11 mouse cellular contexts compared by ENCODE assay signal in the genomic region with DNA sequence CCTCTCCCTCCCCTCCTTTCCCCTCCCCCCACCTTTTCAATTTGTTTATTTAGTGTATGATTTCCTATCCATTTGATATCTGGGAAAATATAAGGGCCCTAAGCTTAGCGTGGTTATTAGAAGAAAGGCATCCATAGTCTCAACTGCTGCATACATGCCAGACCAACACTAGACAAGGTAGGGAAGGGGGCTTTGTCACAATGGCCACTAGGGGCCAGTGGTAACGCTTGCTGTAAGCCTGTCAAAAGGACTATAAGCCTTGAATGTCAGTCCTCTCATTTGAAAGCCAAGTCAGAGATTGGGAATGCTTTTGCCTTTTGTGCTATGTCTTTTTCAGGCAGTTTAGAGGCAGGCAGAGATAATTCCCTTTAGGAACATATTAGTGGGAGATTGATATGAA. TPM values are rescaled to one million over a fixed set of nuclear protein-coding genes. Genes with fewer than 3 reads are reported as not detected.
DNase-seq lines count a peak whose midpoint lies in the region; ATAC-seq and TF ChIP-seq lines count a peak whose summit lies in the region.
"Had no signal": no experiment of that assay in that cellular context is flagged by ENCODE, and none has a peak within 500 bp of the region (broad histone marks: within the 10 kb centered on the region; RNA-seq: fewer than 3 reads in every experiment).

No protein-coding gene starts in this region.

- WGBS in liver, postnatal 0 days (ENCODE audit: insufficient replicate concordance) = 20% methylated on average over 2 of the region's 2 CpGs
- 33% methylated on average over 2 of the region's 2 CpGs for WGBS in liver, embryonic 11.5 days
- WGBS in hindbrain, embryonic 10.5 days = 31% methylated on average over 2 of the region's 2 CpGs

- ATAC-seq in liver, postnatal 0 days = no peak
- no peak for ATAC-seq in liver, embryonic 11.5 days (replicated peaks; ENCODE audit: low FRiP score)

- H3K9me3 ChIP-seq in liver, postnatal 0 days (ENCODE audit: low read length) = no peaks in the 10 kb centered on the region
- no peaks in the 10 kb centered on the region for H3K9me3 ChIP-seq in liver, embryonic 11.5 days (ENCODE audit: control insufficient read depth, low read length)
- no peaks in the 10 kb centered on the region for H3K9me3 ChIP-seq in hindbrain, embryonic 10.5 days
- H3K9me3 ChIP-seq: embryonic facial prominence, embryonic 12.5 days; limb, embryonic 13.5 days had no signal

- TF ChIP-seq CTCF in liver, postnatal 0 days (IDR thresholded peaks at IDR 0.05; ENCODE audit: low read depth) = 0 out of 2 replicates have a peak, but pooled peaks have one; percentile 25
- TF ChIP-seq CTCF in cortical plate, adult 2 months (IDR thresholded peaks at IDR 0.05; ENCODE audit: extremely low read depth, insufficient read depth, low read length) = peak; percentile 45; the same call in 1 of the 2 replicates

- H3K27me3 ChIP-seq in liver, postnatal 0 days (ENCODE audit: insufficient read depth, low read length) = no peaks in the 10 kb centered on the region
- no peaks in the 10 kb centered on the region for H3K27me3 ChIP-seq in liver, embryonic 11.5 days (replicated peaks; ENCODE audit: control insufficient read depth, insufficient read depth, low read length)
- H3K27me3 ChIP-seq in hindbrain, embryonic 10.5 days (ENCODE audit: insufficient read depth, poor library complexity, severe bottlenecking) = no peaks in the 10 kb centered on the region
- H3K27me3 ChIP-seq: embryonic facial prominence, embryonic 12.5 days; limb, embryonic 13.5 days had no signal

- DNase-seq in liver, postnatal 0 days = no peak
- no peak for DNase-seq in liver, embryonic 11.5 days (ENCODE audit: low spot score)
- DNase-seq in hindbrain, embryonic 10.5 days (ENCODE audit: low spot score) = peak; percentile 27
- DNase-seq in retina, embryonic 14.5 days (ENCODE audit: low spot score) = peak; percentile 65
- DNase-seq in natural killer cell, adult 2 months (ENCODE audit: low spot score in 2 of 2) = no peak
- DNase-seq in adrenal gland, postnatal 36 days = no peak
- DNase-seq: heart, postnatal 14 days had no signal

- H3K27ac ChIP-seq in liver, postnatal 0 days (ENCODE audit: low read depth) = no peak overlapping the region
- H3K27ac ChIP-seq in liver, embryonic 11.5 days (ENCODE audit: low read depth, low read length) = no peak overlapping the region
- no peak overlapping the region for H3K27ac ChIP-seq in cortical plate, adult 2 months (ENCODE audit: insufficient read depth, low read length)
- no peak overlapping the region for H3K27ac ChIP-seq in hindbrain, embryonic 10.5 days
- H3K27ac ChIP-seq: embryonic facial prominence, embryonic 12.5 days; limb, embryonic 13.5 days had no signal

- no peak for TF ChIP-seq EP300 in liver, postnatal 0 days (IDR thresholded peaks at IDR 0.05; ENCODE audit: low read depth)

- TF ChIP-seq POLR2A in cortical plate, adult 2 months (IDR thresholded peaks at IDR 0.05; ENCODE audit: extremely low read depth, insufficient read depth, low read length) = no peak

- H3K9ac ChIP-seq in liver, postnatal 0 days (replicated peaks) = no peak overlapping the region
- H3K9ac ChIP-seq in liver, embryonic 11.5 days (ENCODE audit: low read depth, low read length) = no peak overlapping the region
- H3K9ac ChIP-seq: embryonic facial prominence, embryonic 12.5 days; limb, embryonic 13.5 days had no signal

- H3K4me1 ChIP-seq in liver, postnatal 0 days (ENCODE audit: insufficient read depth) = no peaks in the 10 kb centered on the region
- no peaks in the 10 kb centered on the region for H3K4me1 ChIP-seq in liver, embryonic 11.5 days (replicated peaks; ENCODE audit: control insufficient read depth, insufficient read depth, low read length)
- no peaks in the 10 kb centered on the region; the same call in 1 of the 2 replicates for H3K4me1 ChIP-seq in cortical plate, adult 2 months (ENCODE audit: control insufficient read depth, insufficient read depth, low read length)
- no peaks in the 10 kb centered on the region for H3K4me1 ChIP-seq in hindbrain, embryonic 10.5 days (replicated peaks)
- H3K4me1 ChIP-seq: embryonic facial prominence, embryonic 12.5 days; limb, embryonic 13.5 days had no signal

- no peak overlapping the region for H3K4me3 ChIP-seq in liver, postnatal 0 days (ENCODE audit: low read depth, low read length)
- no peak overlapping the region for H3K4me3 ChIP-seq in liver, embryonic 11.5 days (ENCODE audit: low read depth, low read length)
- H3K4me3 ChIP-seq in cortical plate, adult 2 months (ENCODE audit: insufficient read depth, low read length) = no peak overlapping the region
- H3K4me3 ChIP-seq in hindbrain, embryonic 10.5 days = no peak overlapping the region
- H3K4me3 ChIP-seq: embryonic facial prominence, embryonic 12.5 days; limb, embryonic 13.5 days; myocyte had no signal

- H3K4me2 ChIP-seq in liver, postnatal 0 days (ENCODE audit: low read depth, low read length) = no peak overlapping the region
- no peak overlapping the region for H3K4me2 ChIP-seq in liver, embryonic 11.5 days
- H3K4me2 ChIP-seq: embryonic facial prominence, embryonic 12.5 days; limb, embryonic 13.5 days had no signal

- no peaks in the 10 kb centered on the region for H3K36me3 ChIP-seq in liver, postnatal 0 days (replicated peaks; ENCODE audit: insufficient read depth, low read length)
- no peaks in the 10 kb centered on the region for H3K36me3 ChIP-seq in liver, embryonic 11.5 days (ENCODE audit: control insufficient read depth, insufficient read depth, low read length)
- H3K36me3 ChIP-seq in hindbrain, embryonic 10.5 days = no peaks in the 10 kb centered on the region
- H3K36me3 ChIP-seq: embryonic facial prominence, embryonic 12.5 days; limb, embryonic 13.5 days had no signal

RNA-seq across cellular contexts. Expression of a gene that starts 59.7 kb away (rescaled TPM):
- 0.02 TPM in 1 of 2 replicates, not detected in the other for polyA plus RNA-seq in liver, postnatal 0 days (2015; fragmentation: Nextera tagmentation; extraction: Ambion mirVana)
- polyA plus RNA-seq in liver, embryonic 11.5 days (2014; fragmentation: Nextera tagmentation; extraction: Ambion mirVana) = 0.07 and 0.29 TPM in 2 replicates
- polyA plus RNA-seq in cortical plate, adult 2 months (2012; rRNA removed) = 52.1 and 63.2 TPM in 2 replicates
- polyA plus RNA-seq in hindbrain, embryonic 10.5 days (2016; fragmentation: Nextera tagmentation; extraction: Ambion mirVana) = 1.6 and 2.6 TPM in 2 replicates
- total RNA-seq in adrenal gland, postnatal 36 days (2021) = under 1 TPM; 0.50 to 0.53 TPM
- total RNA-seq: heart, postnatal 14 days had no signal

Comparison
In these comparisons a context has a peak if more than half of its experiments do, and no peak if none do; other contexts are left out.
1. DNase-seq: peak in hindbrain, embryonic 10.5 days (single experiment) and retina, embryonic 14.5 days (single experiment); none in liver, postnatal 0 days (single experiment), liver, embryonic 11.5 days (single experiment), natural killer cell, adult 2 months (0 of 2) and adrenal gland, postnatal 36 days (0 of 2).
2. RNA of a gene that starts 59.7 kb away (polyA plus RNA-seq): 52.1 to 63.2 TPM in cortical plate, adult 2 months; 1.6 to 2.6 TPM in hindbrain, embryonic 10.5 days, 0.07 to 0.29 TPM in liver, embryonic 11.5 days and 0.02 TPM in liver, postnatal 0 days; every median in the first group is over 10 times any median in the second.